Mouse (Mus musculus) liver, adult 2 months (tissue): Measurements from ENCODE around the gene Pttg1ip.
A peak's percentile ranks its signal among the peaks of the same experiment; 100 is the strongest.

Source experiments
- CTCF ChIP-seq: fragments of 200-500 bp; IDR thresholded peaks from 2 replicates; pipeline ENCODE4 v1.5.1; 2011; ENCODE audit warnings: low read depth, low read length, control low read depth
- POLR2A ChIP-seq: fragments of 200-500 bp; IDR thresholded peaks from 2 replicates; pipeline ENCODE4 v1.6.1; 2011; ENCODE audit warnings: low read length, control low read depth; ENCODE audit not compliant: insufficient read depth; ENCODE audit errors: extremely low read depth

GRCm38 (mm10) chr10:77581408-77582284, at the start of gene Pttg1ip:
- TF ChIP-seq CTCF (no peak), POLR2A (peak; percentile 97)
